Mouse (Mus musculus): ENCODE results near the gene Ptprd. TPM values are rescaled to one million over a fixed set of nuclear protein-coding genes. Genes with fewer than 3 reads are reported as not detected.
"Not testable (repeated sequence)": the region's sequence is repeated elsewhere in the genome, so short reads cannot be mapped to it uniquely, and the experiment has no call there.

Gene Ptprd
- polyA plus RNA-seq, 1 experiment from 2014 or later: 13.9 TPM

DNA sequence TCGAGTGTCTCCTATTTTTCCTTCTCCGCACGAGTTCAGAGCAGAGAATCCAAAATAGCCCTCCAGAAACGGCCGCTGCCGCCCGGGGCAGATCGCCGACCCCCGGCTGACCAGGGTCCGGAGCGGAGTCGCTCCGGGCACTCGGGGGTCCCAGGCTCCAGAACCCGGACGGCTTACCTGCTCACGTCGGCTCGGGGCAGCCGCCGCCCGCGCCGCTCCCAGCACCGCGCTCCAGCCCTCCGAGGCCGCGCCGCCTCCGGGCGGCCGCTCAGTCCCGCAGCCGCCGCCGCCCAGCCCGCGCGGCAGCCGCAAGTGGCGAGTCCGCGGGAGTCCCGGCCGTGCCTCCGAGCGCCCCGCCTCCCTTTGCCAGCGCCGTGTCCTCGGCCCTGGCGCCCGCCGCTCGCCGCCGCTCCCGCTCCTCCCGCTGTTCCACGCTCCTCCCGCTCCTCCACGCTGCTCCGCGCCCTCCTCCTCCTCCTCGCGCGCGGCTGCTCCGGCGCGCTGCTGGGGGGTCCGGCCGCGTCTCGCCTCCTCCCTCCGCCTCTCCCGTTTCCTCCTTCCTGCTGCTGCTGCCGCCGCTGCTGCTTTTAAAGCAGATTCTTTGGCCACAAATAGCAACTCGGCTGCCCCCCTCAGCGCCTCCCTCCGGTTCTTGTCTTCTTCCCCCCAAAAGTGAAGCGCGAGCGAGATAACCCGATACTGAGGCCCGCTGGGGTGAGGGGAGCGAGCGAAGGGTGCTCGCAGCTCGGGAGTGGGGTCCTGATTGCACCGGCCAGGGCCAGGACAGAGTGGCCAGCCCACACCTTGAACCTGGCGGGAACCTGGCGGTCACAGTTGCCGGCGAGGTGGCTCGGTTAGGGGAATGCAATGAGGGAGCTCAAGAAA, 1762.1 kb downstream of the Ptprd start:
- Histone ChIP-seq H3K4me3 (replicated peaks) (peak overlapping the region; percentile 85), H3K27me3 (replicated peaks) (no peaks in the 10 kb centered on the region), H3K27ac (peak overlapping the region; percentile 93), H3K4me2 (peak overlapping the region; percentile 78), H3K9ac (peak overlapping the region; percentile 88), H3K4me1 (no peaks in the 10 kb centered on the region), H3K9me3 (no peaks in the 10 kb centered on the region), H3K36me3 (no peaks in the 10 kb centered on the region)
- ATAC-seq (ENCODE audit: insufficient read depth, low FRiP score, low read depth): peak; percentile 73
- under 1% methylated on average over 75 of the region's 99 CpGs for WGBS

DNA sequence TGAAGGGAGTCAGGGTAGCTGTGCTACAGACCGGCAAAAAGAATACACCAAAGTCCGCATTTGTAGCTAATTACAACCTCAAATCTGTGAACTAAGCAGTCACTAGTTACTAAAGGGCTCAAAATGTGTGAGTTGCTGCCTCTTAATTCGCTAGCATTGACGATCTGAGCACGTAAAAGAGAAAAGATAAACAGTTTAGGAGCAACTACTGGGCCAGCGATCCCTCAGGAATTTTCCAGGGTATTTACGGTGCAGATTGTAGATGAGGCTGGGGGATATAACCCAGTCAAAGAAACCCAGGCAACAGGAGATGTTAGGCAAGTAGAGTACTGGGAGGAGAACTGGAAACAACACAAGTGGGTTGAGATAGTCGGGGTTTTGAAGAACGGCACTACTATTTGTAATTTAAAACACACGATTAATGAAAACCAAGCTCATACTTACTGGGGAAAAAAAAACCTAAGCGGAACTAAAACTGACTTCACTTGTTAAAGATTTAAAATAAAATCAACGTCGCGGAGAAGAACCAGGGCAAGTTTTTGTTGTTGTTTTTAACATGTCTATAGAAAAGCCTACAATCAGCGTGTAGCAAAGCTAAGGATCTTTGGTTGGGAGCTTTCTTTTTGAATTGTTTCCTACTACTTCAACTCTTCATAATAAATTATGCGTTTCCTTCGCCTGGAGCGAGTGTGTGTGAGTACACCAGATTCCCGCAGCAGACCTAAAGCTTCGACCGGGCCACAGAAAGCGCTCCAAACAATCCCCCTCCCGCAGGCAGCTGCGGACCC, 1762.9 kb downstream of the Ptprd start:
- no peaks in the 10 kb centered on the region for H3K4me1 ChIP-seq
- WGBS: under 1% methylated on average over 24 of the region's 24 CpGs
- peak overlapping the region; percentile 93 for H3K27ac ChIP-seq
- peak overlapping the region; percentile 88 for H3K9ac ChIP-seq
- H3K36me3 ChIP-seq: no peaks in the 10 kb centered on the region
- peak overlapping the region; percentile 85 for H3K4me3 ChIP-seq (replicated peaks)
- peak overlapping the region; percentile 78 for H3K4me2 ChIP-seq
- no peak for ATAC-seq (ENCODE audit: insufficient read depth, low FRiP score, low read depth)
- H3K9me3 ChIP-seq: no peaks in the 10 kb centered on the region
- no peaks in the 10 kb centered on the region for H3K27me3 ChIP-seq (replicated peaks)

DNA sequence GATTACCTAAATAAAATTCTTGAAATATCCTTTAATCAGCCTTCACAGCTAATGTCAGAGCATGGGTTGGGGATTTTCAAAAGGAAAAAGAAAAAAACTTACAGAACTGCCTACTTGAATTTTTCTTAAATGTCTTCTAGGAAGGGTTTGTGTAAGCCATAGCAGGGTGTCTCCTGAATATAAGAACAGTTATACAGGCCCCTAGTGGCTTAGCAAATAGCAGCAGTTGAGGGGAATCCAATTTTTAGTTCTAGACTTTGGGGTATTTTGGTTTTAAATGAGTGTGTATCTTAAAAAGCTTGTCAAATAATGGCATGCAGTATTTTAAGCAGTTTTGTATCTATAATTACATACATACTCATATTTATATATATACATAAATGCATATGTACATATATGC, 1764.4 kb downstream of the Ptprd start:
- no peak overlapping the region for H3K9ac ChIP-seq
- no peak overlapping the region for H3K27ac ChIP-seq
- no peaks in the 10 kb centered on the region for H3K9me3 ChIP-seq
- no peaks in the 10 kb centered on the region for H3K27me3 ChIP-seq (replicated peaks)
- H3K36me3 ChIP-seq: no peaks in the 10 kb centered on the region
- H3K4me3 ChIP-seq (replicated peaks): no peak overlapping the region
- H3K4me1 ChIP-seq: no peaks in the 10 kb centered on the region
- no peak overlapping the region for H3K4me2 ChIP-seq
- no peak for ATAC-seq (ENCODE audit: insufficient read depth, low FRiP score, low read depth)

DNA sequence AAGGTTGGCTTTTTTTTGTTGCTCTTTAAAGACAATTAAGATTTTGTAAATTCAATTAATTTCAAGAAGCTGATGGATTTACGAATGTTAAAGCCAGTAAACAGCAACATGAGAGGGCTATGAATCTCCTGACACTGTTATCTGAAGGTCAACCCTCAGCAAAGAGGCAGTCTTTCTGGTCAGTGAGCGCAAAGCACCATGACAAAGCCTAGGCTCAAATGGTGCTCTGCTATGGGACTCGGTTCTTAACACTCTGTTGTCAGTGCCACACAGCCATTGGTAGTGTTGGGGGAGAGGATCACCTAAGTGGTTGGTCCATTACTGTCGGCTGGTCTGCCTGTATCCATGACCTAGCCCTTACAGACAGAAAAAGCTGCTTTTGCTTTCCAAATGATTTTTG, 1767.0 kb downstream of the Ptprd start:
- no peak overlapping the region for H3K4me2 ChIP-seq

DNA sequence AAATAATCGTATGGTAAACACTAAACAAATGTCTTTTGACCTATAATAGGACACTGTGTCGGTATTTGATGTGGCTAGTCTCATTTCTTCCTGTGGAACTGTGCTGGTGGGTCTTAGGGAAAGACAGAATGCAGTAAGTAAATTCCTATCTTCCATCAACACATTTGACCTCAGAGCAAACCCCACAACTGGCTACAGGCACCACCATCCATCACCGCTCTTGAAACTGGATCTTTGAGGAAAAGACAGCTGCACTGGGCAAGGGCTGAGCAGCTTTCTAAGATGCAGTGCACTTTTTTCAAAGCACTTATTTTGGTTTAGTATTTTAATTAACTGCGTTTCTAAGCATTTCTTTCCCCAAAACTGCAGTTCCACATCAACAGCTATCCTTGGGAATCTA, 1768.2 kb downstream of the Ptprd start:
- no peaks in the 10 kb centered on the region for H3K9me3 ChIP-seq
- H3K4me3 ChIP-seq (replicated peaks): no peak overlapping the region
- H3K27me3 ChIP-seq (replicated peaks): no peaks in the 10 kb centered on the region
- H3K4me1 ChIP-seq: no peaks in the 10 kb centered on the region
- H3K27ac ChIP-seq: no peak overlapping the region
- no peak overlapping the region for H3K4me2 ChIP-seq
- WGBS: 48% methylated on average over 4 of the region's 4 CpGs
- no peak for ATAC-seq (ENCODE audit: insufficient read depth, low FRiP score, low read depth)
- H3K36me3 ChIP-seq: no peaks in the 10 kb centered on the region
- H3K9ac ChIP-seq: no peak overlapping the region

More for the DNA sequence above, 1767.0 kb downstream of the Ptprd start:
- no peaks in the 10 kb centered on the region for H3K36me3 ChIP-seq
- no peaks in the 10 kb centered on the region for H3K4me1 ChIP-seq
- H3K9me3 ChIP-seq: no peaks in the 10 kb centered on the region
- 80% methylated on average over 4 of the region's 4 CpGs for WGBS
- no peak overlapping the region for H3K27ac ChIP-seq
- no peak overlapping the region for H3K4me3 ChIP-seq (replicated peaks)
- H3K27me3 ChIP-seq (replicated peaks): no peaks in the 10 kb centered on the region
- ATAC-seq (ENCODE audit: insufficient read depth, low FRiP score, low read depth): no peak
- no peak overlapping the region for H3K9ac ChIP-seq

DNA sequence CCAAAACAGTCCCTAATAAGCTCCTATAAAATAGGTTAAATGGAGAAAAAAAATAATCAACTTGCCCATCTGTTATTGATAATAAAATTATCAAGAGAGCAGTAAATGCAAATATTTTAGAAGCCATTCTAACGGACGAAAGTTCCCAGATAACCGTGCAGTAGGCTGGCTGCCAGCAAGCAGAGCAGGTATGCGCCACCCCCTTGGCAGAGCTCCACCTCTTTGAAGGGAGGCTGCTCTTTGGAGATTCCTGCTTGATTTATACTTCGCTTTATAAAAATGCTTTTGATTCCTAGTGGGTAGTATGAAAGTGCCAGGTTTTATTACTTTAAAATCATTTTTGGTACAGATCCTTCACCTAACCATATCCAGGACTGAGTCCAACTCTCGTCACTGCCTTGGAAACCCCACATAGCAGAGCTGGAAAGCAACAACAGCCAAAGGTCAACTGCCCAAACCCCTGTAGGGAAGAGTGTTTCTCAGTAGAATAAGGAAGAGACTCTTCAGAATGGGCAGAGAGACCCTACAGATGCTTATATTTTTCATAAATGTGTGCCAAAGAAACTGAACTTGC, 1770.9 kb downstream of the Ptprd start:
- H3K9ac ChIP-seq: no peak overlapping the region
- H3K27me3 ChIP-seq (replicated peaks): no peaks in the 10 kb centered on the region
- ATAC-seq (ENCODE audit: insufficient read depth, low FRiP score, low read depth): no peak; the same call in 1 of the 2 replicates
- WGBS: 38% methylated on average over 6 of the region's 6 CpGs
- H3K4me1 ChIP-seq: no peaks in the 10 kb centered on the region
- no peak overlapping the region for H3K27ac ChIP-seq
- no peaks in the 10 kb centered on the region for H3K9me3 ChIP-seq
- H3K36me3 ChIP-seq: no peaks in the 10 kb centered on the region
- H3K4me3 ChIP-seq (replicated peaks): no peak overlapping the region
- no peak overlapping the region for H3K4me2 ChIP-seq

DNA sequence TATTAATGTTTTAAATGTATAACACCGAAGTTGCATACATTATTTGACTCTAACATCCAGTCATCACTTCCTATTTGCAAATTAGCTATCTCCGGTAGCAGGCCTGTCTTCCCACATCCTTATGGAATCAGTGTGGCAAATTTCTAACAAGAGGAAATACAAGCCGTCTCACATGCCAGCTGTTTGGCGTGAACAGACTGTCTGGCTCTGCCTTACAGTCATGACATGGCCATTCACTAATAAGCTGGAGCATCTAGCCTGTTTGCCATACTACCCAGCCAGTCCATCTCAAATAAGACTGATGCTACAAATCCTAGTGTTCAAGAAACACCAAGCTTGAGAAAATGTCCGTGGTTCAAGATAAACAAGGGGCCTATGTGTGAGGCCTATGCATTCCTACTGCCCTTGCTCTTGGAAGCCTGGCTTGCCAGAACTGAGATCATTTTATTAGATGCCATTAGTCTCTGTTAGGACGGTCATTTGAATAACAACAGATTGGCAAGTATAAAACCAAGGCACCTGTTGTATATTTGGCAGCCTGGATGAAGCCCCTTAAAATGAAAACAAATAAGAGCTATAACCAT, 1773.2 kb downstream of the Ptprd start:
- no peaks in the 10 kb centered on the region for H3K4me1 ChIP-seq
- ATAC-seq (ENCODE audit: insufficient read depth, low FRiP score, low read depth): no peak
- no peak overlapping the region for H3K4me3 ChIP-seq (replicated peaks)
- H3K27me3 ChIP-seq (replicated peaks): no peaks in the 10 kb centered on the region
- H3K36me3 ChIP-seq: no peaks in the 10 kb centered on the region
- H3K27ac ChIP-seq: no peak overlapping the region
- H3K4me2 ChIP-seq: no peak overlapping the region
- no peaks in the 10 kb centered on the region for H3K9me3 ChIP-seq
- WGBS: 56% methylated on average over 6 of the region's 6 CpGs
- no peak overlapping the region for H3K9ac ChIP-seq

DNA sequence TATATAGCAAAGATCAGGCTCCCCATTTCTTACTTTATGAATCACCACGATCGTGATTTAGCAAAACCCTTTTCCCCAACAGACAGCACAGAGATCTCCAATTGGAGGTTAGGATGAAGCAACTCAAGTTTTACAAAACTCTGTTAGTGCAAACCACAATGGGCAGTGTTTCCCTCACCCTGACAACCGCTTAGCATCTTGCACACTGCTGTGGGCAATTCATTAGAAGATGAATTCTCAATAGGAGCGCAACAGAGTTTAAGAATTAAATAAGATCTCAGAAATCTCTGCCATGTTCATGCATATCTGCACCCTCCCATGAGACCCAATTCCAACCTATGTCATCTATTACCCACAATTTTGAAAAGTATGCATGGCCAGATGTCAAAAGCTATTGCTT, 1773.7 kb downstream of the Ptprd start:
- ATAC-seq (ENCODE audit: insufficient read depth, low FRiP score, low read depth): no peak
- Histone ChIP-seq H3K9me3 (no peaks in the 10 kb centered on the region), H3K4me1 (no peaks in the 10 kb centered on the region), H3K27ac (no peak overlapping the region), H3K4me2 (no peak overlapping the region), H3K27me3 (replicated peaks) (no peaks in the 10 kb centered on the region), H3K36me3 (no peaks in the 10 kb centered on the region), H3K4me3 (replicated peaks) (no peak overlapping the region), H3K9ac (no peak overlapping the region)
- WGBS: 82% methylated on average over 4 of the region's 4 CpGs

DNA sequence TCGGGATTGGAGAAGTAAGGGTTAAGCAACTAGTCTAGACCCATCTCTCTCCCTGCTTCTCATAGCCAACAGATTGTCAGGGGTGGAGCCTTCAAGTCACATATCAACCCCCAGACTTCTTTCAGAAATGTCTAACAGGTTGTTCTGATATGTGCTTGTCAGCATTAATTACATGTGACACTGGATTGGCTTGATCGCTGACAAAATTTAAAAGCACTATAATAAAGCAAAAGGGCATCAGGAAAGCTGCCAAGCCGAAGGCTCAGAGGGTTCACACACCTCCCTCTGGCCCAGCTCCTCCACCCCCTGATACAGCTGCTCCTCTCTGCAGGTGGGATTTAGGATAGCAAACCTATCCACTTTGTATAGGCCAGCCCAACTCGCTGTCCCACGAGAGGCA, 1775.8 kb downstream of the Ptprd start:
- no peaks in the 10 kb centered on the region for H3K36me3 ChIP-seq
- no peak overlapping the region for H3K27ac ChIP-seq
- no peak for ATAC-seq (ENCODE audit: insufficient read depth, low FRiP score, low read depth)
- H3K4me1 ChIP-seq: no peaks in the 10 kb centered on the region
- H3K27me3 ChIP-seq (replicated peaks): no peaks in the 10 kb centered on the region
- 62% methylated on average over 5 of the region's 5 CpGs for WGBS
- no peak overlapping the region for H3K4me2 ChIP-seq
- no peak overlapping the region for H3K9ac ChIP-seq
- H3K4me3 ChIP-seq (replicated peaks): no peak overlapping the region
- no peaks in the 10 kb centered on the region for H3K9me3 ChIP-seq

DNA sequence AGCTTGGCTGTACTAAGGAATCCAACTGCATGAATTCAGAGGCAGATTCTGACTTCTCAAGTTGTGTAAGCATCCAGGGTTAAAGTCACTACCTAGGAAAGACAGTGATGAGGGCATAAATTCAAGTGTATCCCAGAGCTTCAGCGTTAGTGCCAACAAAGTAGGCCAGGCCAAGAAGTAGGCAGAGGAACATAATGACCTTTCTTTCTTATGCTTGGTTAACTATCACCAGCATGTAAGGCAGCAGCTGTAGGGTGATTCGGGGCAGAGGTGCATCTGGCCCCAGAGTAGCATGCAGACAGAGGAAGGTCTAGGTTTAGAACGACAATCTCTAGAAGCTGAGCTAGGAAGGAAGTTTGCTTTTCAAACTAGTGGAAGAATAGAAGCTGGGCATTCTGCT, 1782.0 kb downstream of the Ptprd start:
- H3K27ac ChIP-seq: no peak overlapping the region
- no peak overlapping the region for H3K4me2 ChIP-seq
- H3K36me3 ChIP-seq: no peaks in the 10 kb centered on the region
- H3K9me3 ChIP-seq: no peaks in the 10 kb centered on the region
- no peak overlapping the region for H3K4me3 ChIP-seq (replicated peaks)
- no peak overlapping the region for H3K9ac ChIP-seq
- ATAC-seq (ENCODE audit: insufficient read depth, low FRiP score, low read depth): no peak
- WGBS: 65% methylated on average over 3 of the region's 3 CpGs
- no peaks in the 10 kb centered on the region for H3K4me1 ChIP-seq
- no peaks in the 10 kb centered on the region for H3K27me3 ChIP-seq (replicated peaks)

DNA sequence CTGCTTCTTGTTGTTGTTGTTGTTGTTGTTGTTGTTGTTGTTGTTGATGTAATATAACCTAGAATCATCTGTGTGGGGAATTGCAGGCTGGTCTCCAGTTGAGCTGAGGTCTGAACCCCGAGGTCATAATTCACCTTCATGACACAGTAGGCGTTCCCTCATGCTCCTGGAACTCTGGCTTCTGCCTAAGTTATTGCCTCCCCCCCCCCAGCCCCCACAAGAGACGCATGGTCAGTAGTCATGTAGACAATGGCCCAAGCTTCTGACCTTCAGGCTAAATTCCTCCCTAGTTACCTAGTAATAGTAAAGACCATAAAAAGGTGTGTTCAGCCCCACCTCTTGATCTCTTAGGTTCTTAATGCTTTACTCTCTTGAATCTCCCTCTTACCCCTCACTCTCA, 1784.7 kb downstream of the Ptprd start:
- 80% methylated on average over 3 of the region's 3 CpGs for WGBS
- not testable (repeated sequence) for H3K27ac ChIP-seq

DNA sequence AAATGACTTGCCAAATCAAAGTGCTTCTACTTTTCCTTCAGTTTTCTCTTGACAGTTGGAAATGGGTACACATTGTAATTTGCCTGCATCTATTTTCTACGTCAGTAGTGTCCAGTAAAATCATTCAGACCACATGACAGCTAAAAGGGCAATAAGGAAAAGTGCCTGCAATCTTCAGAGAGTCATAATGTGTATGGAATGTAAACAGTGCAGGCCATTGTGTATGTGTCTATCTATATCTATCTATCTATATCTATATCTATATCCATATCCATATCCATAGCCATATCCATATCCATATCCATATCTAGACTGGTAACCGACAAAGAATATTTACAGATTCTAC, 1786.6 kb downstream of the Ptprd start:
- H3K4me3 ChIP-seq (replicated peaks): no peak overlapping the region
- no peak overlapping the region for H3K4me2 ChIP-seq
- ATAC-seq (ENCODE audit: insufficient read depth, low FRiP score, low read depth): no peak
- 0 out of 2 replicates have a peak overlapping the region, but pooled peaks have one; percentile 41 for H3K27ac ChIP-seq
- H3K27me3 ChIP-seq (replicated peaks): no peaks in the 10 kb centered on the region
- no peak overlapping the region for H3K9ac ChIP-seq
- H3K9me3 ChIP-seq: no peaks in the 10 kb centered on the region
- no peaks in the 10 kb centered on the region for H3K36me3 ChIP-seq
- 70% methylated on average over 2 of the region's 2 CpGs for WGBS
- H3K4me1 ChIP-seq: no peaks in the 10 kb centered on the region

More for the DNA sequence above, 1784.7 kb downstream of the Ptprd start:
- H3K36me3 ChIP-seq; H3K9me3 ChIP-seq; H3K27me3 ChIP-seq (replicated peaks); H3K4me3 ChIP-seq (replicated peaks); H3K4me2 ChIP-seq; ATAC-seq (ENCODE audit: insufficient read depth, low FRiP score, low read depth); H3K9ac ChIP-seq; H3K4me1 ChIP-seq: not testable (repeated sequence)

Data from stomach, embryonic 15.5 days (tissue).